Mouse (Mus musculus): Measurements from ENCODE around the gene Uvrag.

The Uvrag gene

GRCm38 (mm10) chr7:98867053-98867793 lies 273.7 kb downstream of the Uvrag start:
- ChIA-PET POLR2A (interaction anchor here in 2 of 4 experiments (1.0 to 1.1 kb wide), 3 partner anchors 15 to 26 kb away, joined by 3 to 4 read pairs (median 3); no protein-coding TSS in a partner anchor), CTCF (interaction anchor here in 2 of 4 experiments (0.6 to 1.0 kb wide), 4 partner anchors 21 to 978 kb away, joined by 3 read pairs; no protein-coding TSS in a partner anchor)

GRCm38 (mm10) chr7:98863969-98864718 lies 276.8 kb downstream of the Uvrag start:
- POLR2A ChIA-PET = interaction anchor here in 3 of 4 experiments (0.5 to 2.7 kb wide), 7 partner anchors 8 to 179 kb away, joined by 3 to 14 read pairs (median 3); no protein-coding TSS in a partner anchor

GRCm38 (mm10) chr7:98862994-98863393 lies 277.9 kb downstream of the Uvrag start:
- CTCF ChIA-PET = interaction anchor here in 3 of 4 experiments (0.7 to 1.9 kb wide), 5 partner anchors 16 to 290 kb away, joined by 3 to 5 read pairs (median 3); no protein-coding TSS in a partner anchor
- POLR2A ChIA-PET = interaction anchor here in 1 of 4 experiments (0.7 to 2.7 kb wide), 3 partner anchors 9 to 94 kb away, joined by 3 to 14 read pairs (median 3); no protein-coding TSS in a partner anchor

More at GRCm38 (mm10) chr7:98863969-98864718, 276.8 kb downstream of the Uvrag start:
- CTCF ChIA-PET = interaction anchor here (0.5 to 1.9 kb wide), 9 partner anchors 8 to 164 kb away, joined by 3 to 6 read pairs (median 3); no protein-coding TSS in a partner anchor

- CTCF ChIA-PET = no interaction called here
- POLR2A ChIA-PET = interaction anchor here in 2 of 4 experiments (1.1 to 1.9 kb wide), 2 partner anchors 10 to 11 kb away, joined by 3 to 6 read pairs; no protein-coding TSS in a partner anchor
Measured at GRCm38 (mm10) chr7:98861002-98861401, 279.9 kb downstream of the Uvrag start.

GRCm38 (mm10) chr7:98857094-98857493 lies 283.8 kb downstream of the Uvrag start:
- CTCF ChIA-PET = interaction anchor here in 3 of 4 experiments (0.5 to 2.3 kb wide), 3 partner anchors 19 to 1146 kb away, joined by 4 to 17 read pairs (median 7); no protein-coding TSS in a partner anchor
- POLR2A ChIA-PET = interaction anchor here in 1 of 4 experiments (0.8 kb wide), 1 partner anchor 15 kb away, joined by 3 read pairs; no protein-coding TSS in a partner anchor

- ChIA-PET POLR2A (interaction anchor here in 3 of 4 experiments (0.5 to 1.5 kb wide), 8 partner anchors 10 to 1513 kb away, joined by 3 to 8 read pairs (median 4); no protein-coding TSS in a partner anchor), CTCF (interaction anchor here (0.5 to 2.3 kb wide), 6 partner anchors 9 to 495 kb away, joined by 3 to 17 read pairs (median 5); partner anchors contain the start of gene Tsku (in 1 of the 4))
Measured at GRCm38 (mm10) chr7:98856128-98856527, 284.8 kb downstream of the Uvrag start.

GRCm38 (mm10) chr7:98855388-98855787 lies 285.6 kb downstream of the Uvrag start:
- POLR2A ChIA-PET = interaction anchor here in 2 of 4 experiments (0.5 to 1.5 kb wide), 6 partner anchors 11 to 283 kb away, joined by 3 to 6 read pairs (median 4); no protein-coding TSS in a partner anchor

GRCm38 (mm10) chr7:98853806-98854205 lies 287.1 kb downstream of the Uvrag start:
- CTCF ChIA-PET = interaction anchor here in 1 of 4 experiments (0.6 kb wide), 1 partner anchor 175 kb away, joined by 3 read pairs; no protein-coding TSS in a partner anchor
- POLR2A ChIA-PET = interaction anchor here in 1 of 4 experiments (0.7 kb wide), 1 partner anchor 11 kb away, joined by 5 read pairs; no protein-coding TSS in a partner anchor

More at GRCm38 (mm10) chr7:98855388-98855787, 285.6 kb downstream of the Uvrag start:
- CTCF ChIA-PET = interaction anchor here in 3 of 4 experiments (0.6 to 2.3 kb wide), 7 partner anchors 9 to 240 kb away, joined by 3 to 17 read pairs (median 3); no protein-coding TSS in a partner anchor

- ChIA-PET CTCF (interaction anchor here in 1 of 4 experiments (0.6 kb wide), 1 partner anchor 176 kb away, joined by 3 read pairs; no protein-coding TSS in a partner anchor), POLR2A (no interaction called here)
Measured at GRCm38 (mm10) chr7:98852950-98853650, 287.8 kb downstream of the Uvrag start.

- POLR2A ChIA-PET = no interaction called here
- CTCF ChIA-PET = no interaction called here
Measured at GRCm38 (mm10) chr7:98851220-98851619, 289.7 kb downstream of the Uvrag start.

GRCm38 (mm10) chr7:98850388-98850787 lies 290.6 kb downstream of the Uvrag start:
- CTCF ChIA-PET = no interaction called here
- POLR2A ChIA-PET = interaction anchor here in 1 of 4 experiments (1.6 kb wide), 1 partner anchor 12 kb away, joined by 3 read pairs; no protein-coding TSS in a partner anchor

GRCm38 (mm10) chr7:98848899-98849640 lies 291.9 kb downstream of the Uvrag start:
- ChIA-PET CTCF (interaction anchor here in 1 of 4 experiments (1.3 kb wide), 1 partner anchor 412 kb away, joined by 3 read pairs; no protein-coding TSS in a partner anchor), POLR2A (interaction anchor here in 2 of 4 experiments (0.6 to 1.6 kb wide), 4 partner anchors 11 to 39 kb away, joined by 3 to 4 read pairs (median 3); no protein-coding TSS in a partner anchor)

- ChIA-PET CTCF (interaction anchor here in 3 of 4 experiments (0.8 to 1.2 kb wide), 3 partner anchors 69 to 409 kb away, joined by 3 to 5 read pairs (median 4); no protein-coding TSS in a partner anchor), POLR2A (interaction anchor here in 1 of 4 experiments (1.2 kb wide), 1 partner anchor 28 kb away, joined by 4 read pairs; no protein-coding TSS in a partner anchor)
Measured at GRCm38 (mm10) chr7:98843649-98844048, 297.3 kb downstream of the Uvrag start.

GRCm38 (mm10) chr7:98842997-98843396 lies 297.9 kb downstream of the Uvrag start:
- ChIA-PET POLR2A (interaction anchor here in 1 of 4 experiments (0.9 to 1.2 kb wide), 2 partner anchors 9 to 28 kb away, joined by 3 to 4 read pairs; no protein-coding TSS in a partner anchor), CTCF (interaction anchor here in 3 of 4 experiments (0.7 to 1.5 kb wide), 6 partner anchors 41 to 252 kb away, joined by 3 to 6 read pairs (median 4); no protein-coding TSS in a partner anchor)

GRCm38 (mm10) chr7:98841802-98842201 lies 299.1 kb downstream of the Uvrag start:
- ChIA-PET CTCF (interaction anchor here in 3 of 4 experiments (0.5 to 1.7 kb wide), 10 partner anchors 31 to 386 kb away, joined by 3 to 9 read pairs (median 4); no protein-coding TSS in a partner anchor), POLR2A (interaction anchor here in 2 of 4 experiments (0.5 to 1.1 kb wide), 6 partner anchors 8 to 104 kb away, joined by 3 to 5 read pairs (median 4); no protein-coding TSS in a partner anchor)

- ChIA-PET POLR2A (interaction anchor here in 3 of 4 experiments (0.9 to 1.1 kb wide), 4 partner anchors 26 to 111 kb away, joined by 3 to 5 read pairs (median 4); no protein-coding TSS in a partner anchor), CTCF (interaction anchor here in 2 of 4 experiments (1.2 to 1.7 kb wide), 2 partner anchors 66 to 111 kb away, joined by 3 to 5 read pairs; no protein-coding TSS in a partner anchor)
Measured at GRCm38 (mm10) chr7:98840771-98841170, 300.2 kb downstream of the Uvrag start.

Measured in embryonic stem cell, embryonic (primary cell).